Mouse (Mus musculus): ENCODE results near the gene Scgb1c1.
A peak's percentile ranks its signal among the peaks of the same experiment; 100 is the strongest.
"Not testable (repeated sequence)": the region's sequence is repeated elsewhere in the genome, so short reads cannot be mapped to it uniquely, and the experiment has no call there.

Scgb1c1 gene

GRCm38 (mm10) chr7:140879355-140879754 lies 34.0 kb downstream of the Scgb1c1 start:
- DNase-seq (ENCODE audit: low spot score in 2 of 2), result no peak

GRCm38 (mm10) chr7:140880419-140880818 lies 35.1 kb downstream of the Scgb1c1 start:
- no peak for DNase-seq (ENCODE audit: low spot score in 2 of 2)

GRCm38 (mm10) chr7:140880865-140881515 lies 35.6 kb downstream of the Scgb1c1 start:
- no peak for DNase-seq (ENCODE audit: low spot score in 2 of 2)

- DNase-seq (ENCODE audit: low spot score in 2 of 2), result peak; percentile 92 to 94
Observed at GRCm38 (mm10) chr7:140881696-140882468, 36.5 kb downstream of the Scgb1c1 start, which contains the start of the genes Psmd13 and Sirt3. Psmd13 (plus strand) TSS chr7:140881968. Sirt3 (minus strand) TSS chr7:140882309.

- DNase-seq (ENCODE audit: low spot score in 2 of 2), result no peak
Observed at GRCm38 (mm10) chr7:140882469-140882803, 37.1 kb downstream of the Scgb1c1 start.

GRCm38 (mm10) chr7:140890636-140891035 lies 45.3 kb downstream of the Scgb1c1 start:
- not testable (repeated sequence) for DNase-seq (ENCODE audit: low spot score in 2 of 2)

- DNase-seq (ENCODE audit: low spot score in 2 of 2), result no peak
Observed at GRCm38 (mm10) chr7:140894031-140894430, 48.7 kb downstream of the Scgb1c1 start.

- no peak for DNase-seq (ENCODE audit: low spot score in 2 of 2)
Observed at GRCm38 (mm10) chr7:140894611-140895010, 49.3 kb downstream of the Scgb1c1 start.

Data from spleen, postnatal 36 days (tissue).